Mouse (Mus musculus) neural tube, embryonic 12.5 days (tissue): ENCODE data around the gene Wdr27. TPM values are rescaled to one million over a fixed set of nuclear protein-coding genes. Genes with fewer than 3 reads are reported as not detected.

Experiments
- ATAC-seq: fragments of 200-750 bp; cut with Nextera tagmentation; 2 replicates; pipeline ENCODE4 v1.8.0; 2017; ENCODE audit warnings: low read depth, mild to moderate bottlenecking, moderate TSS enrichment, moderate library complexity; ENCODE audit not compliant: low FRiP score
- H3K27ac ChIP-seq: fragments of 300-500 bp; sonication (generic); 2 replicates; pipeline ENCODE4 v1.5.1; 2016
- H3K27me3 ChIP-seq: fragments of 300-500 bp; sonication (generic); replicated peaks from 2 replicates; pipeline ENCODE4 v1.6.1; 2016; ENCODE audit warnings: mild to moderate bottlenecking
- H3K36me3 ChIP-seq: fragments of 300-500 bp; sonication (generic); 2 replicates; pipeline ENCODE4 v1.6.1; 2016; ENCODE audit warnings: mild to moderate bottlenecking
- H3K4me1 ChIP-seq: fragments of 300-500 bp; sonication (generic); 2 replicates; pipeline ENCODE4 v1.6.1; 2016
- H3K4me2 ChIP-seq: fragments of 300-500 bp; sonication (generic); replicated peaks from 2 replicates; pipeline ENCODE4 v1.6.1; 2016; ENCODE audit warnings: mild to moderate bottlenecking
- H3K4me3 ChIP-seq: fragments of 300-500 bp; sonication (generic); 2 replicates; pipeline ENCODE4 v1.5.1; 2016
- H3K9ac ChIP-seq: fragments of 300-500 bp; sonication (generic); 2 replicates; pipeline ENCODE4 v1.6.1; 2016; ENCODE audit warnings: mild to moderate bottlenecking
- H3K9me3 ChIP-seq: fragments of 300-500 bp; sonication (generic); 2 replicates; pipeline ENCODE4 v1.6.1; 2016; ENCODE audit warnings: mild to moderate bottlenecking
- WGBS: fragments of 180-500 bp; shearing (Covaris S2); methylation state at CpG from one replicate; pipeline ENCODE4 v1.1.7; 2016; 5-methylcytosine and 5-hydroxymethylcytosine counted together
- polyA plus RNA-seq: library from polyadenylated mRNA; unstranded; fragments of >200 nt; fragmentation: Nextera tagmentation; extraction: Ambion mirVana; gene quantifications from 2 replicates; pipeline ENCODE4 v1.2.1, GENCODE M21; 2016

The Wdr27 gene
- polyA plus RNA-seq, 1 experiment from 2014 or later, result 6.9 TPM

- Histone ChIP-seq H3K9me3 (no peaks in the 10 kb centered on the region), H3K4me1 (no peaks in the 10 kb centered on the region), H3K9ac (no peak overlapping the region), H3K4me2 (no peak overlapping the region), H3K27me3 (no peaks in the 10 kb centered on the region), H3K36me3 (no peaks in the 10 kb centered on the region), H3K4me3 (no peak overlapping the region), H3K27ac (no peak overlapping the region)
- no peak for ATAC-seq
- WGBS, result 90% methylated on average over 7 of the region's 7 CpGs
These were observed 136.2 kb downstream of the Wdr27 start for GRCm38 (mm10) chr17:14806808-14807207.

GRCm38 (mm10) chr17:14799243-14799642, 143.7 kb downstream of the Wdr27 start:
- H3K4me2 ChIP-seq, result no peak overlapping the region
- WGBS, result 92% methylated on average over 4 of the region's 4 CpGs
- no peaks in the 10 kb centered on the region for H3K36me3 ChIP-seq
- no peak for ATAC-seq
- no peak overlapping the region for H3K4me3 ChIP-seq
- H3K27ac ChIP-seq, result no peak overlapping the region
- no peaks in the 10 kb centered on the region for H3K27me3 ChIP-seq
- H3K9ac ChIP-seq, result no peak overlapping the region
- no peaks in the 10 kb centered on the region for H3K9me3 ChIP-seq
- no peaks in the 10 kb centered on the region for H3K4me1 ChIP-seq

GRCm38 (mm10) chr17:14795074-14795473, 147.9 kb downstream of the Wdr27 start:
- 91% methylated on average over 4 of the region's 4 CpGs for WGBS
- Histone ChIP-seq H3K4me2 (no peak overlapping the region), H3K36me3 (no peaks in the 10 kb centered on the region), H3K27ac (no peak overlapping the region), H3K9me3 (0 out of 2 replicates have a peak, but pooled peaks cover 6% of the 10 kb centered on the region), H3K4me1 (no peaks in the 10 kb centered on the region), H3K4me3 (no peak overlapping the region), H3K9ac (no peak overlapping the region), H3K27me3 (no peaks in the 10 kb centered on the region)
- no peak for ATAC-seq

GRCm38 (mm10) chr17:14779356-14779755, 163.6 kb downstream of the Wdr27 start:
- no peak overlapping the region for H3K27ac ChIP-seq
- ATAC-seq, result no peak
- H3K4me3 ChIP-seq, result no peak overlapping the region
- H3K4me2 ChIP-seq, result no peak overlapping the region
- no peaks in the 10 kb centered on the region for H3K4me1 ChIP-seq
- no peaks in the 10 kb centered on the region for H3K36me3 ChIP-seq
- 87% methylated on average over 5 of the region's 5 CpGs for WGBS
- H3K9me3 ChIP-seq, result no peaks in the 10 kb centered on the region
- no peak overlapping the region for H3K9ac ChIP-seq
- H3K27me3 ChIP-seq, result no peaks in the 10 kb centered on the region

- Histone ChIP-seq H3K9me3 (no peaks in the 10 kb centered on the region), H3K36me3 (no peaks in the 10 kb centered on the region), H3K4me2 (no peak overlapping the region), H3K27ac (no peak overlapping the region), H3K9ac (no peak overlapping the region), H3K4me1 (no peaks in the 10 kb centered on the region), H3K4me3 (no peak overlapping the region), H3K27me3 (no peaks in the 10 kb centered on the region)
- WGBS, result 71% methylated on average over 4 of the region's 4 CpGs
- no peak for ATAC-seq
These were observed 171.6 kb downstream of the Wdr27 start for GRCm38 (mm10) chr17:14771339-14771738.

GRCm38 (mm10) chr17:14770377-14770776, 172.6 kb downstream of the Wdr27 start:
- Histone ChIP-seq H3K36me3 (no peaks in the 10 kb centered on the region), H3K9ac (no peak overlapping the region), H3K27me3 (no peaks in the 10 kb centered on the region), H3K4me2 (no peak overlapping the region), H3K4me3 (no peak overlapping the region), H3K4me1 (no peaks in the 10 kb centered on the region), H3K9me3 (no peaks in the 10 kb centered on the region), H3K27ac (no peak overlapping the region)
- WGBS, result 82% methylated on average over 5 of the region's 5 CpGs
- no peak for ATAC-seq

Other genes starting within 250 kb of the Wdr27 start
- 5.4 and 7.0 TPM in 2 replicates for gene Thbs2, start 248.9 kb downstream of the Wdr27 start, polyA plus RNA-seq
- gene 1600012H06Rik, start within 50 bp of the Wdr27 start, polyA plus RNA-seq, result 33.9 and 37.2 TPM in 2 replicates
- 18.7 and 20.2 TPM in 2 replicates for gene Phf10, start 18.1 kb upstream of the Wdr27 start, polyA plus RNA-seq
- 10.6 and 14.2 TPM in 2 replicates for gene 9030025P20Rik, start 35.3 kb upstream of the Wdr27 start, polyA plus RNA-seq
- gene Gm3417, start 35.6 kb upstream of the Wdr27 start, polyA plus RNA-seq, result 1.2 and 1.7 TPM in 2 replicates
- gene Gm3435, start 67.0 kb upstream of the Wdr27 start, polyA plus RNA-seq, result 9.2 and 11.8 TPM in 2 replicates
- 99.1 and 107 TPM in 2 replicates for gene Ermard, start 98.0 kb upstream of the Wdr27 start, polyA plus RNA-seq
- not detected in 2 replicates for gene Tcte3, start 98.3 kb upstream of the Wdr27 start, polyA plus RNA-seq
- 3.9 and 4.0 TPM in 2 replicates for gene Gm3448, start 98.4 kb upstream of the Wdr27 start, polyA plus RNA-seq